Mouse (Mus musculus) embryonic facial prominence, embryonic 13.5 days (tissue): Measurements from ENCODE around the gene Carnmt1. TPM values are rescaled to one million over a fixed set of nuclear protein-coding genes. Genes with fewer than 3 reads are reported as not detected.

Source experiments
- polyA plus RNA-seq: library from polyadenylated mRNA; unstranded; fragments of >200 nt; fragmentation: Nextera tagmentation; extraction: Ambion mirVana; gene quantifications from 2 replicates; pipeline ENCODE4 v1.2.1, GENCODE M21; 2015

Carnmt1 gene
- polyA plus RNA-seq, 1 experiment from 2014 or later = 37.3 TPM

Other genes starting within 250 kb of the Carnmt1 start
- 65.1 and 68.4 TPM in 2 replicates for gene Ostf1, start 38.9 kb upstream of the Carnmt1 start, polyA plus RNA-seq
- gene Nmrk1, start 38.8 kb upstream of the Carnmt1 start, polyA plus RNA-seq = 19.4 and 25.0 TPM in 2 replicates
- gene D030056L22Rik, start 42.4 kb downstream of the Carnmt1 start, polyA plus RNA-seq = 30.3 and 33.1 TPM in 2 replicates
- 0.21 and 0.34 TPM in 2 replicates for gene Trpm6, start 79.2 kb downstream of the Carnmt1 start, polyA plus RNA-seq